Mouse (Mus musculus): ENCODE measurements around the gene Fam71a. TPM values are rescaled to one million over a fixed set of nuclear protein-coding genes. Genes with fewer than 3 reads are reported as not detected.

The Fam71a gene
- 0.69 and 2.3 TPM in 2 replicates for total RNA-seq (2017)

GRCm38 (mm10) chr1:191164717-191165116 is at the start of gene Fam71a:
TSS of gene Fam71a (minus strand) at chr1:191164817.
- ATAC-seq (replicated peaks in 1 of 2; ENCODE audit: insufficient read depth in 1 of 2, low FRiP score in 2 of 2, low TSS enrichment in 1 of 2, low read depth in 1 of 2, poor library complexity in 2 of 2, severe bottlenecking in 2 of 2) = no peak

- no peak for ATAC-seq (replicated peaks in 1 of 2; ENCODE audit: insufficient read depth in 1 of 2, low FRiP score in 2 of 2, low TSS enrichment in 1 of 2, low read depth in 1 of 2, poor library complexity in 2 of 2, severe bottlenecking in 2 of 2)
Observed at GRCm38 (mm10) chr1:191211096-191211495, 46.5 kb upstream of the Fam71a start.

GRCm38 (mm10) chr1:191205791-191206190 is 41.2 kb upstream of the Fam71a start:
- no peak for ATAC-seq (replicated peaks in 1 of 2; ENCODE audit: insufficient read depth in 1 of 2, low FRiP score in 2 of 2, low TSS enrichment in 1 of 2, low read depth in 1 of 2, poor library complexity in 2 of 2, severe bottlenecking in 2 of 2)

DNA sequence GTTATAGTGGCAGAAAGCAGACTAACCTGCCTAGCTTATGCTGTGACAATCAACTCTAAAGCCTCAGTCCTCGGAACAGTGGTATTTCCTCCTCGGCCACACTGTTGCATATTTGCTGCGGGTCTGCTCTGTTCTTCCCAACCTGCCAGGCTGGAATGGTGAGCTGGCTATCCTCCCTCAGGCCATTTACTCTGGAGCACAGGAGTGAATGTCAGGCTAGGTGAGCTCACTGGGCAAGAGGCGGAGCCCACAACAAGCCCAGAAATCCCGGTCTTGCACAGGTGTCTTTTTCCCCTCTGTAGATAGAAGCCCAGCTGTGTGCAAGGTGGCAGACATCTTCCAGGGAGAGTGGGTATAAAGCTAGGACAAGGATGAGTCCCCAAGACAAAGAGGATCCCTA is 40.3 kb upstream of the Fam71a start:
- ATAC-seq (replicated peaks in 1 of 2; ENCODE audit: insufficient read depth in 1 of 2, low FRiP score in 2 of 2, low TSS enrichment in 1 of 2, low read depth in 1 of 2, poor library complexity in 2 of 2, severe bottlenecking in 2 of 2) = no peak

GRCm38 (mm10) chr1:191203496-191203895 is 38.9 kb upstream of the Fam71a start:
- ATAC-seq (replicated peaks in 1 of 2; ENCODE audit: insufficient read depth in 1 of 2, low FRiP score in 2 of 2, low TSS enrichment in 1 of 2, low read depth in 1 of 2, poor library complexity in 2 of 2, severe bottlenecking in 2 of 2) = no peak

DNA sequence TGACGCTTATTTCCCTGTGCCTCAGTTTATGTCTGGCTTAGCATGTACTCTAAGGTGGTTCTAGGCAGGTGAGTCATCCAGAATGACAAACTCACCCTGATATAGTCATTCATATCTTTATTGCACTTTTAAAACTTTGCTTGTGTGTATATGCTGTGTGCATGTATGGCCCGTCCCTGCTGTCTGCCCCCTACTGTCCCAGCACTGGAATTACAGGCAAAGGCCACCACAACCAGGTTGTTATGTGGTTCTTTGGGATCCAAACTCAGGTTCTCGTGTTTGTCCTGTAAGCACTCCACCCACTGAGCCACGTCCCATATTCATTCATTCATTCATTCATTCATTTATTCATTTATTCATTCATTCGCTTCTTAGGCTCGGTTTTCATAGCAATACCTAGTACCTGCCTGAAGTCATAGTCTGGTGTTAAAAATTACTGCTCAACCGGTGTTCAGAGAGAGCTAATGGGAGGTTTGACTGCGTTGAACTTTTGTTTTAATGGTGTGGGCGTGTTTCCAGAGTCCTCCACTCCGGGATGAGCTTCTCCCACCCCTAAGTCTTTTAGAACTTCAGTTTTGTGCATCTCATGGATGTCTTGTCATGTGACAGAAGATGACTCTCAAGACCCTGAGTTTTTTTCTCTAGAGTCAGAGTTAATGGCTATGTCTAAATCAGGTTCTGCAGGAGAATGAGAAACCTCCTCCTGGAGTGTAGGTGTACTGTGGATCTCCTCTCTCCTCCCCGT is 37.8 kb upstream of the Fam71a start:
- no peak for ATAC-seq (replicated peaks in 1 of 2; ENCODE audit: insufficient read depth in 1 of 2, low FRiP score in 2 of 2, low TSS enrichment in 1 of 2, low read depth in 1 of 2, poor library complexity in 2 of 2, severe bottlenecking in 2 of 2)

- ATAC-seq (replicated peaks in 1 of 2; ENCODE audit: insufficient read depth in 1 of 2, low FRiP score in 2 of 2, low TSS enrichment in 1 of 2, low read depth in 1 of 2, poor library complexity in 2 of 2, severe bottlenecking in 2 of 2) = peak; percentile 81 to 82
Observed at GRCm38 (mm10) chr1:191200816-191201602, 36.4 kb upstream of the Fam71a start.

GRCm38 (mm10) chr1:191197916-191198315 is 33.3 kb upstream of the Fam71a start:
- peak; percentile 50 to 54 for ATAC-seq (replicated peaks in 1 of 2; ENCODE audit: insufficient read depth in 1 of 2, low FRiP score in 2 of 2, low TSS enrichment in 1 of 2, low read depth in 1 of 2, poor library complexity in 2 of 2, severe bottlenecking in 2 of 2)

- ATAC-seq (replicated peaks in 1 of 2; ENCODE audit: insufficient read depth in 1 of 2, low FRiP score in 2 of 2, low TSS enrichment in 1 of 2, low read depth in 1 of 2, poor library complexity in 2 of 2, severe bottlenecking in 2 of 2) = no peak
Observed at GRCm38 (mm10) chr1:191196016-191196415, 31.4 kb upstream of the Fam71a start.

- peak; percentile 63 to 73 for ATAC-seq (replicated peaks in 1 of 2; ENCODE audit: insufficient read depth in 1 of 2, low FRiP score in 2 of 2, low TSS enrichment in 1 of 2, low read depth in 1 of 2, poor library complexity in 2 of 2, severe bottlenecking in 2 of 2)
Observed at GRCm38 (mm10) chr1:191193657-191194424, 29.2 kb upstream of the Fam71a start.

DNA sequence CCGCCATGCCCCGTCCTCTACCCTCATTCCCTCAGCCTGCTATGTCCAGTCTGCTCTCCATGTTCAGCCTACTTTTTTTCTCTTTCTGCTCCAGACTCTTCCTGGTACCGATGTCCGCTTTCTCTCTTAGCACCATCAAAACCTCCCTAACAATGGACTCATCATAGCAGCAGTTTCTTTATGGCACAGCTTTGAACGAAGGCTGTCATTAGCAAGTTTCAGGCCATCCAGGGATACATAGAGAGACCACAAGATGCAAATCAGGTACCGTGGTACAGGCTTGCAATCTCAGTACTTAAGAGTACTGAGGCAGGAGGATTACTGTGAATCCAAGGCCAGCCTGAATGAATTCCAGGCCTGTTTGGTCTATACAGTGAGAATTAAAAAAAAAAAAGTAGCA is 28.1 kb upstream of the Fam71a start:
- no peak for ATAC-seq (replicated peaks in 1 of 2; ENCODE audit: insufficient read depth in 1 of 2, low FRiP score in 2 of 2, low TSS enrichment in 1 of 2, low read depth in 1 of 2, poor library complexity in 2 of 2, severe bottlenecking in 2 of 2)

DNA sequence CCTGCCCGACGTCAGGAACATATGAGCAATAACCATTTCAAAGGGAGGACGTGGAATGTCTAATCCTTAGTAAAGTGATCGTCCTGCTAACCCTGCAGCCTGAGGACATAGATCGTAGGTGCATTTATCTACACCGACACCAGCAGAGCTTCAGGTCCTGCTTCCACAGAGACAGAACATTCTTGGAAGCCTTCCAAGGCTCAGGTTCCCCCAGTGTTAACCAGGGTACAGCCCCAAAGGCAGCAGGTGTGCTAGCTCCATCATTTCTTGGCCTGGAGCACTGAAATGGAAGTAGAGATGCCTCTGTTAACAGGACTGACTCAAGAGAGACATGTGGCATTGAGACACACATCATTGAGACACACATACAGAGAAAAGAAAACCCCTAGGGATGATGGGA is 27.6 kb upstream of the Fam71a start:
- no peak for ATAC-seq (replicated peaks in 1 of 2; ENCODE audit: insufficient read depth in 1 of 2, low FRiP score in 2 of 2, low TSS enrichment in 1 of 2, low read depth in 1 of 2, poor library complexity in 2 of 2, severe bottlenecking in 2 of 2)

GRCm38 (mm10) chr1:191189671-191190372 is 25.2 kb upstream of the Fam71a start:
- no peak for ATAC-seq (replicated peaks in 1 of 2; ENCODE audit: insufficient read depth in 1 of 2, low FRiP score in 2 of 2, low TSS enrichment in 1 of 2, low read depth in 1 of 2, poor library complexity in 2 of 2, severe bottlenecking in 2 of 2)

- no peak for ATAC-seq (replicated peaks in 1 of 2; ENCODE audit: insufficient read depth in 1 of 2, low FRiP score in 2 of 2, low TSS enrichment in 1 of 2, low read depth in 1 of 2, poor library complexity in 2 of 2, severe bottlenecking in 2 of 2)
Observed at GRCm38 (mm10) chr1:191186386-191186770, 21.8 kb upstream of the Fam71a start.

DNA sequence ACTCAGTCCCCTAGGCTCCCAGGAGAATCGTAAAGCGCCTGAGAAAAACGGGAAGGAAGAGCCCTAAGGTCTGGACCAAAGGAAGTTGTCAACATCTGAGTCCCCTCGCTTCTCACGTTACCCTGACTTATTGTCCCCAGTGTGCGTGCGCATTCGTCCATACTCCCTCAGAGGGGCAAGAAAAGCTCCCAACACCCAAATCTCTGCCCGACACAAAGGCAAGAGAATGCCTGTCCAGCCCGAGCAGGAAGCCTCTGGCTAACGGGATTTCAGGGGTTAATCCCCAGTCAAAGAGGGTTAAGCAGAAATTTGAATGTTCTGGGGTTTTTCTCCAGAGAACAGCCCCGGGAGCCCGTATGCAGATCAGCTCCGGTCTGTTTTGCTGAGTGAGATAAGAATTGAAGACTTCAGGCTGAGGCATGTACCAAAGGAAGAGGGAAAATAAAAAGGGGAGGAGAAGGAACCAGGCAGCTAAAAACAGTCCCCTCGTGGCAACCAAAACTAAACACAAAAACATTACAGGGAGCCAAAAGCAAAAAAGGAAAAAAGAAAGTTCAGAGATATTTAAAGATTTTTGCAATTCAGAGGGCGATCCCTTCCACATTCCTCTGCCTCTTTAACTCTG is 21.3 kb upstream of the Fam71a start:
- no peak for ATAC-seq (replicated peaks in 1 of 2; ENCODE audit: insufficient read depth in 1 of 2, low FRiP score in 2 of 2, low TSS enrichment in 1 of 2, low read depth in 1 of 2, poor library complexity in 2 of 2, severe bottlenecking in 2 of 2)

DNA sequence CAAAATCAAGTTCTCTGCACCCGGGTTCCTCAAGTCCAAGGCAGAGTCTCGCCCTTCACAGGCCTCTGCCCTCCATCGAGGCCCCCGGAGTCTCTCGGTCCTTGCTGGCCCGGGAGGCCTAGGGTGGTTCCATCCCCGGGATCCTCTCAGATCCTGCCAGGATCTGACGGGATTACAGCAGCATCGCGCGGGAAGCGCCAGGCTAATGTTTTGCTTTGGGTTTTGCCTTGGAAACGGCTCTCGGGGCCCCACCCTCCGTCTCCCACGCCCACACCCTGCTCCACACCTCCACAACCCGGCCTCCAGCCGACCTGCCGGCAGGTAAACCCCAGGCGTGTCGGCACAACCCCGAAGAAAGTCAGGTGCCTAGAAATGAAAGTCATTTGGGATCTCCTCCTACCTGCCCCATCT is 20.2 kb upstream of the Fam71a start:
- ATAC-seq (replicated peaks in 1 of 2; ENCODE audit: insufficient read depth in 1 of 2, low FRiP score in 2 of 2, low TSS enrichment in 1 of 2, low read depth in 1 of 2, poor library complexity in 2 of 2, severe bottlenecking in 2 of 2) = no peak

All from hematopoietic stem cell, adult 5-6 weeks (primary cell).